Mouse (Mus musculus) small intestine, adult 2 months (tissue): ENCODE measurements around the gene Ptpre.

Source experiments
- CTCF ChIP-seq: fragments of 200-500 bp; IDR thresholded peaks from 2 replicates; pipeline ENCODE4 v1.5.1; 2012; ENCODE audit warnings: low read depth, mild to moderate bottlenecking, control low read depth, inconsistent platforms, low read length, moderate library complexity, mixed read lengths; ENCODE audit not compliant: insufficient replicate concordance, insufficient read length; ENCODE audit errors: extremely low read depth
- POLR2A ChIP-seq: fragments of 200-500 bp; IDR thresholded peaks from 2 replicates; pipeline ENCODE4 v1.6.1; 2012; ENCODE audit warnings: low read depth, mild to moderate bottlenecking, control low read depth, inconsistent platforms, low read length, moderate library complexity

GRCm38 (mm10) chr7:135587821-135588575, 50.7 kb downstream of the Ptpre start:
- TF ChIP-seq POLR2A, result no peak
- TF ChIP-seq CTCF, result no peak
